Mouse (Mus musculus): ENCODE measurements around the gene Hnrnpa0. TPM values are rescaled to one million over a fixed set of nuclear protein-coding genes. Genes with fewer than 3 reads are reported as not detected.

Hnrnpa0 gene
- total RNA-seq, 1 experiment from 2014 or later = 127 TPM

Other genes with a start within 250 kb of the Hnrnpa0 start
- 7.0 and 9.5 TPM in 2 replicates for gene Spock1, start 220.2 kb downstream of the Hnrnpa0 start, total RNA-seq (2021)
- 1.5 and 3.2 TPM in 2 replicates for gene Klhl3, start 15.0 kb downstream of the Hnrnpa0 start, total RNA-seq (2021)
- 45.4 and 55.2 TPM in 2 replicates for gene Idnk, start 29.1 kb upstream of the Hnrnpa0 start, total RNA-seq (2021)
- gene Ubqln1, start 87.1 kb upstream of the Hnrnpa0 start, total RNA-seq (2021) = 118 and 136 TPM in 2 replicates
- gene Gkap1, start 147.1 kb upstream of the Hnrnpa0 start, total RNA-seq (2021) = 43.8 and 47.3 TPM in 2 replicates
- gene Kif27, start 230.6 kb upstream of the Hnrnpa0 start, total RNA-seq (2021) = 0.88 and 1.3 TPM in 2 replicates

Measured in adrenal gland, postnatal 25 days (tissue).